Mouse (Mus musculus) midbrain, embryonic 12.5 days (tissue): ENCODE data around the gene Oxld1. TPM values are rescaled to one million over a fixed set of nuclear protein-coding genes. Genes with fewer than 3 reads are reported as not detected.

Experiments
- ATAC-seq: fragments of 200-750 bp; cut with Nextera tagmentation; 2 replicates; pipeline ENCODE4 v1.8.0; 2017; ENCODE audit warnings: low read depth, moderate TSS enrichment, moderate library complexity; ENCODE audit not compliant: low FRiP score
- H3K27ac ChIP-seq: fragments of 300-500 bp; sonication (generic); replicated peaks from 2 replicates; pipeline ENCODE4 v1.5.1; 2016; ENCODE audit warnings: mild to moderate bottlenecking
- H3K27me3 ChIP-seq: fragments of 300-500 bp; sonication (generic); 2 replicates; pipeline ENCODE4 v1.6.1; 2016; ENCODE audit warnings: mild to moderate bottlenecking
- H3K36me3 ChIP-seq: fragments of 300-500 bp; sonication (generic); 2 replicates; pipeline ENCODE4 v1.6.1; 2016
- H3K4me1 ChIP-seq: fragments of 300-500 bp; sonication (generic); 2 replicates; pipeline ENCODE4 v1.6.1; 2016
- H3K4me2 ChIP-seq: fragments of 300-500 bp; sonication (generic); replicated peaks from 2 replicates; pipeline ENCODE4 v1.6.1; 2016; ENCODE audit warnings: mild to moderate bottlenecking, moderate library complexity
- H3K4me3 ChIP-seq: fragments of 300-500 bp; sonication (generic); 2 replicates; pipeline ENCODE4 v1.5.1; 2016; ENCODE audit warnings: mild to moderate bottlenecking
- H3K9ac ChIP-seq: fragments of 300-500 bp; sonication (generic); replicated peaks from 2 replicates; pipeline ENCODE4 v1.6.1; 2016; ENCODE audit warnings: mild to moderate bottlenecking, moderate library complexity
- H3K9me3 ChIP-seq: fragments of 300-500 bp; sonication (generic); 2 replicates; pipeline ENCODE4 v1.6.1; 2016; ENCODE audit warnings: mild to moderate bottlenecking
- WGBS: fragments of 180-500 bp; shearing (Covaris S2); methylation state at CpG from one replicate; pipeline ENCODE4 v1.1.7; 2016; 5-methylcytosine and 5-hydroxymethylcytosine counted together
- polyA plus RNA-seq: library from polyadenylated mRNA; unstranded; fragments of >200 nt; fragmentation: Nextera tagmentation; extraction: Ambion mirVana; gene quantifications from 2 replicates; pipeline ENCODE4 v1.2.1, GENCODE M21; 2016

The Oxld1 gene
- polyA plus RNA-seq, 1 experiment from 2014 or later = 11.9 TPM

- Histone ChIP-seq H3K27ac (no peak overlapping the region), H3K36me3 (no peaks in the 10 kb centered on the region), H3K27me3 (no peaks in the 10 kb centered on the region), H3K9me3 (no peaks in the 10 kb centered on the region), H3K4me3 (no peak overlapping the region), H3K4me2 (no peak overlapping the region), H3K4me1 (no peaks in the 10 kb centered on the region), H3K9ac (no peak overlapping the region)
- WGBS = 90% methylated on average over 3 of the region's 3 CpGs
- no peak for ATAC-seq
These were observed 12.4 kb downstream of the Oxld1 start for GRCm38 (mm10) chr11:120445475-120445874.

GRCm38 (mm10) chr11:120444106-120444505 is 13.8 kb downstream of the Oxld1 start:
- 67% methylated on average over 6 of the region's 6 CpGs for WGBS
- H3K9ac ChIP-seq = no peak overlapping the region
- no peaks in the 10 kb centered on the region for H3K9me3 ChIP-seq
- no peak overlapping the region for H3K4me3 ChIP-seq
- H3K36me3 ChIP-seq = no peaks in the 10 kb centered on the region
- ATAC-seq = no peak
- H3K27ac ChIP-seq = no peak overlapping the region
- H3K4me1 ChIP-seq = no peaks in the 10 kb centered on the region
- H3K4me2 ChIP-seq = no peak overlapping the region
- H3K27me3 ChIP-seq = no peaks in the 10 kb centered on the region

- 83% methylated on average over 3 of the region's 3 CpGs for WGBS
- no peak for ATAC-seq
- no peaks in the 10 kb centered on the region for H3K27me3 ChIP-seq
- H3K4me2 ChIP-seq = no peak overlapping the region
- H3K36me3 ChIP-seq = no peaks in the 10 kb centered on the region
- H3K27ac ChIP-seq = no peak overlapping the region
- H3K9ac ChIP-seq = no peak overlapping the region
- H3K9me3 ChIP-seq = no peaks in the 10 kb centered on the region
- no peak overlapping the region for H3K4me3 ChIP-seq
- H3K4me1 ChIP-seq = no peaks in the 10 kb centered on the region
These were observed 15.0 kb downstream of the Oxld1 start for GRCm38 (mm10) chr11:120442765-120443280.

GRCm38 (mm10) chr11:120442344-120442743 is 15.5 kb downstream of the Oxld1 start, which contains the start of gene Tspan10:
Tspan10 (plus strand) TSS chr11:120442644.
- 0 out of 2 replicates have a peak within 1 kb of the TSS, but pooled peaks have one; percentile 4 for H3K9ac ChIP-seq
- 92% methylated on average over 3 of the region's 3 CpGs for WGBS
- H3K36me3 ChIP-seq = no peaks in the 10 kb centered on the region
- no peak within 1 kb of the TSS for H3K27ac ChIP-seq
- no peaks in the 10 kb centered on the region for H3K4me1 ChIP-seq
- no peak within 1 kb of the TSS for H3K4me2 ChIP-seq
- no peak within 1 kb of the TSS for H3K4me3 ChIP-seq
- no peaks in the 10 kb centered on the region for H3K9me3 ChIP-seq
- H3K27me3 ChIP-seq = no peaks in the 10 kb centered on the region
- ATAC-seq = no peak

DNA sequence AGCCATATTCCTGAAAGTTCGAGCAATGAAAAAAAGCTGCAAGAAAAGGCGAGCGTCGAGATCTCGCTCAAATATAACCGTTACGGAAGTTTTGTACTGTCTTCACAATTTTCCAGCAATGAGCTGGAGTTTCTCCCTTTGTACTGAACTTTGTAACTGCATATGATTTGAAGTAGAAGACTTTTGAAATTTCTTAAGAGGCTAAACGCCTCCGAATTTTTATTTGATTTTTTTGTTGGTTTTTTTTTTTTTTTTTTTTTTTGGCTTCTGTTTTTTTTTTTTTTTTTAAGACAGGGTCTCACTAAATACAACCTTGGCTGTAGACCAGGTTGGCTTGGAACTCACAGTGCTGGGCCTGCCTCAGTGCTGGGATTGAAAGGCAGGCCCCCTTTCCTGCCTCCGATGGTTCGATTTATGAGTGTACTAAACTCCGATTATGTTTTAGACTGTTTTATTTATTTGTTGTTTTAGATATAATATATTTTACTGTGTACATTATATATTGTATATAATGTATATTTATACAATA is 19.9 kb downstream of the Oxld1 start:
- H3K4me1 ChIP-seq = peaks cover 13% of the 10 kb centered on the region
- no peak for ATAC-seq
- H3K9me3 ChIP-seq = no peaks in the 10 kb centered on the region
- H3K36me3 ChIP-seq = peaks cover 16% of the 10 kb centered on the region
- peak overlapping the region; percentile 99 for H3K9ac ChIP-seq
- no peaks in the 10 kb centered on the region for H3K27me3 ChIP-seq
- peak overlapping the region; percentile 99 for H3K4me3 ChIP-seq
- WGBS = 29% methylated on average over 12 of the region's 12 CpGs
- H3K27ac ChIP-seq = 0 out of 2 replicates have a peak overlapping the region, but pooled peaks have one; percentile 83
- H3K4me2 ChIP-seq = peak overlapping the region; percentile 86

- Histone ChIP-seq H3K4me1 (peaks cover 13% of the 10 kb centered on the region), H3K27me3 (no peaks in the 10 kb centered on the region), H3K9me3 (no peaks in the 10 kb centered on the region), H3K4me2 (peak within 1 kb of the TSS; percentile 86), H3K9ac (peak within 1 kb of the TSS; percentile 99), H3K27ac (peak within 1 kb of the TSS; percentile 83), H3K36me3 (peaks cover 22% of the 10 kb centered on the region), H3K4me3 (peak within 1 kb of the TSS; percentile 99)
- ATAC-seq = peak; percentile 84
- WGBS = under 1% methylated on average over 58 of the region's 77 CpGs
These were observed 20.6 kb downstream of the Oxld1 start, which contains the start of gene Nploc4 for GRCm38 (mm10) chr11:120437152-120437856. Nploc4 (minus strand) TSS chr11:120437708.

DNA sequence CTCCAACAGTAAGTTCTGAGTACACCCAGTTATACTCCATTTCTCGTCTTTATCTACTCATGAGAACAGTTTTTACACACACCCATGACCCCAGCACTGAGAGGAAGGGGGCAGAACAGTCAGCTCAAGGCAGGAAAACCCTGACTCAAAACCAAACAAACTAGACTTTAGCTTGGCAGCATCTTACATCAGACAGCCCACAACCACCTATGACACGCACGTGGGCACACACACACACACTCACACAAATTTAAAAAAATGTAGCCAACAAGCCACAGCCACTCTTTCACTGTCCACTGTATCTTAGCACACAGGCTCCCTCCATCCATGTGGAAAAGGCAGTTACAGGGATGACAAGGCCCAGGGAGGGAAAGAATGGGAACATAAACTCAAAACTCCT is 31.1 kb downstream of the Oxld1 start:
- Histone ChIP-seq H3K9ac (no peak overlapping the region), H3K9me3 (no peaks in the 10 kb centered on the region), H3K36me3 (peaks cover 74% of the 10 kb centered on the region), H3K4me3 (no peak overlapping the region), H3K4me1 (no peaks in the 10 kb centered on the region), H3K4me2 (no peak overlapping the region), H3K27me3 (no peaks in the 10 kb centered on the region), H3K27ac (no peak overlapping the region)
- no peak for ATAC-seq
- WGBS = 96% methylated on average over 3 of the region's 3 CpGs

GRCm38 (mm10) chr11:120423569-120424295 is 34.1 kb downstream of the Oxld1 start:
- H3K27ac ChIP-seq = no peak overlapping the region
- H3K4me1 ChIP-seq = no peaks in the 10 kb centered on the region
- H3K9me3 ChIP-seq = no peaks in the 10 kb centered on the region
- no peak overlapping the region for H3K4me3 ChIP-seq
- ATAC-seq = no peak
- whole genome bisulfite sequencing = 77% methylated on average over 9 of the region's 9 CpGs
- H3K36me3 ChIP-seq = peaks cover 84% of the 10 kb centered on the region
- no peak overlapping the region for H3K4me2 ChIP-seq
- H3K9ac ChIP-seq = no peak overlapping the region
- no peaks in the 10 kb centered on the region for H3K27me3 ChIP-seq

- ATAC-seq = no peak
- H3K4me1 ChIP-seq = no peaks in the 10 kb centered on the region
- H3K4me3 ChIP-seq = no peak overlapping the region
- H3K27ac ChIP-seq = no peak overlapping the region
- no peaks in the 10 kb centered on the region for H3K9me3 ChIP-seq
- H3K9ac ChIP-seq = no peak overlapping the region
- H3K4me2 ChIP-seq = no peak overlapping the region
- WGBS = 93% methylated on average over 13 of the region's 13 CpGs
- H3K36me3 ChIP-seq = peaks cover 84% of the 10 kb centered on the region
- no peaks in the 10 kb centered on the region for H3K27me3 ChIP-seq
These were observed 35.0 kb downstream of the Oxld1 start for GRCm38 (mm10) chr11:120422651-120423568.

DNA sequence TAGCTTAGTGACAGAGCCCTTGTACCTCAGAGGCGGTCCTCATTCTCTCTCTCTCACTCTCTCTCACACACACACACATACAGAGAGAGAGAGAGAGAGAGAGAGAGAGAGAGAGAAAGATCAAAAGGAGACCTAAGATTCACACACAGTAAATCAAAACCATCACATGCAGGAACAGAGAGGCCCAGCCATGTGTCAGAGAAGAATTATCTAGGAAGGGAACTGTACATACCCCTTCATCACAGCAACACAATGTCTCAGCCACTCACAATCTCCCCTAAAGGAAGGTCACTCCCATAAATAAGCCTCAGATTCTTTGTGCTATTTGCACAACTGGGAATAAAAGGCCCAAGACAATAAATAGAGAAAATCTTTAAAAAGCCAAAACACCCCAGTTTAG is 39.3 kb downstream of the Oxld1 start:
- no peak overlapping the region for H3K4me2 ChIP-seq
- peaks cover 90% of the 10 kb centered on the region for H3K36me3 ChIP-seq
- H3K4me3 ChIP-seq = no peak overlapping the region
- no peaks in the 10 kb centered on the region for H3K27me3 ChIP-seq
- no peaks in the 10 kb centered on the region for H3K9me3 ChIP-seq
- ATAC-seq = no peak
- WGBS = 94% methylated on average over 1 of the region's 1 CpGs
- no peak overlapping the region for H3K27ac ChIP-seq
- H3K9ac ChIP-seq = no peak overlapping the region
- H3K4me1 ChIP-seq = no peaks in the 10 kb centered on the region

- Histone ChIP-seq H3K27me3 (no peaks in the 10 kb centered on the region), H3K9ac (no peak overlapping the region), H3K36me3 (peaks cover 92% of the 10 kb centered on the region), H3K4me2 (no peak overlapping the region), H3K4me1 (no peaks in the 10 kb centered on the region), H3K27ac (no peak overlapping the region), H3K4me3 (no peak overlapping the region), H3K9me3 (no peaks in the 10 kb centered on the region)
- ATAC-seq = no peak
- WGBS = 95% methylated on average over 7 of the region's 7 CpGs
These were observed 40.0 kb downstream of the Oxld1 start for GRCm38 (mm10) chr11:120417852-120418251.
